Mouse (Mus musculus): ENCODE measurements around the gene Sppl3. TPM values are rescaled to one million over a fixed set of nuclear protein-coding genes. Genes with fewer than 3 reads are reported as not detected.

Sppl3 gene
- total and polyA plus RNA-seq, 3 experiments = 14.3 to 29.2 (median 14.9) TPM

- peaks cover 0 to 32% of the 10 kb centered on the region in 2 experiments for H3K36me3 ChIP-seq (replicated peaks in 1 of 2; ENCODE audit: control insufficient read depth in 1 of 2, insufficient read depth in 1 of 2, low read length in 1 of 2)
- H3K27ac ChIP-seq (ENCODE audit: insufficient read depth, low read depth) = no peak overlapping the region
These were observed 43.0 kb downstream of the Sppl3 start for GRCm38 (mm10) chr5:115053791-115054396.

DNA sequence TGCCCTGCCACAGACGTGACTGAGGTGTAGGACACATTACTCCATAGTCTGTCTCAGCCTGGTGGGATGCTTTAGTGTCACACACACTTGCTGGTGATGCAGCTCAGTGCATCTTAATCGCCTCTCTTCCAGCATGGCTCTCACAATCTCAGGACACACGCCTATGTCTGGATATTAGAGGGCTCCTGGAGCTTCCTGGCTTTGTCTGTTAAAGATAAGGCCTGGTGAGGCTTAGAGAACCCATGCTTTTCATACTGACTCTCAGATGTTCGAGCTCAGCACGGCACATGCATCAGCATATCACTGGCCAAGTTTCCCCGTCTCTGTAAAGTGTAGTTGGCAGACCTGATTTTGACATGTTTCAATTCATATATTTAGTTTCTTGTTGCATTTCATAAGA lies 44.5 kb downstream of the Sppl3 start:
- Histone ChIP-seq H3K36me3 (replicated peaks in 1 of 2; ENCODE audit: control insufficient read depth in 1 of 2, insufficient read depth in 1 of 2, low read length in 1 of 2) (peaks cover 0 to 32% of the 10 kb centered on the region in 2 experiments), H3K27ac (ENCODE audit: insufficient read depth, low read depth) (no peak overlapping the region), H3K9me3 (replicated peaks; ENCODE audit: low read length) (no peaks in the 10 kb centered on the region), H3K4me3 (replicated peaks in 1 of 3; ENCODE audit: low read depth in 2 of 3, low read length in 2 of 3, poor library complexity in 1 of 3) (no peak overlapping the region), H3K27me3 (replicated peaks) (no peaks in the 10 kb centered on the region), H3K4me1 (ENCODE audit: control insufficient read depth in 1 of 2, insufficient read depth in 2 of 2) (peaks cover 4 to 43% of the 10 kb centered on the region in 2 experiments; a peak in 2 of 4 replicates), H3K9ac (ENCODE audit: insufficient read depth, low read depth) (no peak overlapping the region), H3K79me2 (replicated peaks; ENCODE audit: control insufficient read depth, extremely low read depth, insufficient read depth, poor library complexity, severe bottlenecking) (peaks cover 10% of the 10 kb centered on the region), H3K4me2 (ENCODE audit: insufficient read depth, low read depth, poor library complexity, severe bottlenecking) (no peak overlapping the region)
- dilution Hi-C loops (cut with MboI; ENCODE audit: extremely low pct_ligation_motif_present, extremely low pct_unique_long_range_greater_than_20kb, low sequenced_read_pairs) (no loop called here), in situ Hi-C loops (cut with MboI; ENCODE audit: low pct_ligation_motif_present, low pct_unique_long_range_greater_than_20kb, low sequenced_read_pairs) (no loop called here)
- TF ChIP-seq JUN (IDR thresholded peaks at IDR 0.05; ENCODE audit: insufficient read depth, low read depth, low read length) = no peak
- no peak for TF ChIP-seq KAT2A (IDR thresholded peaks at IDR 0.05; ENCODE audit: insufficient replicate concordance, low read length)
- TF ChIP-seq TCF12 (IDR thresholded peaks at IDR 0.05; ENCODE audit: low read depth, low read length) = no peak
- TF ChIP-seq MXI1 (IDR thresholded peaks at IDR 0.05; ENCODE audit: low read depth, low read length) = no peak
- TF ChIP-seq SIN3A (IDR thresholded peaks at IDR 0.05; ENCODE audit: low read length) = no peak
- no peak for TF ChIP-seq SMC3 (IDR thresholded peaks at IDR 0.05; ENCODE audit: low read depth, low read length)
- no peak for DNase-seq (ENCODE audit: extremely low read depth)

More at GRCm38 (mm10) chr5:115053791-115054396, 43.0 kb downstream of the Sppl3 start:
- dilution Hi-C loops (cut with MboI; ENCODE audit: extremely low pct_ligation_motif_present, extremely low pct_unique_long_range_greater_than_20kb, low sequenced_read_pairs) (no loop called here), in situ Hi-C loops (cut with MboI; ENCODE audit: low pct_ligation_motif_present, low pct_unique_long_range_greater_than_20kb, low sequenced_read_pairs) (no loop called here)
- Histone ChIP-seq H3K79me2 (replicated peaks; ENCODE audit: control insufficient read depth, extremely low read depth, insufficient read depth, poor library complexity, severe bottlenecking) (peaks cover 20% of the 10 kb centered on the region), H3K4me1 (ENCODE audit: control insufficient read depth in 1 of 2, insufficient read depth in 2 of 2) (peaks cover 3 to 30% of the 10 kb centered on the region in 2 experiments; a peak in 2 of 4 replicates), H3K27me3 (replicated peaks) (no peaks in the 10 kb centered on the region), H3K9ac (ENCODE audit: insufficient read depth, low read depth) (no peak overlapping the region), H3K4me2 (ENCODE audit: insufficient read depth, low read depth, poor library complexity, severe bottlenecking) (no peak overlapping the region), H3K9me3 (replicated peaks; ENCODE audit: low read length) (no peaks in the 10 kb centered on the region), H3K4me3 (replicated peaks in 1 of 3; ENCODE audit: low read depth in 2 of 3, low read length in 2 of 3, poor library complexity in 1 of 3) (no peak overlapping the region)
- no peak for DNase-seq (ENCODE audit: extremely low read depth)
- TF ChIP-seq PAX5 (IDR thresholded peaks at IDR 0.05; ENCODE audit: low read length) (no peak), NELFE (IDR thresholded peaks at IDR 0.05; ENCODE audit: low read depth, low read length) (no peak), SIN3A (IDR thresholded peaks at IDR 0.05; ENCODE audit: low read length) (no peak), TBP (conservative IDR thresholded peaks at IDR 0.05; ENCODE audit: low read depth, low read length) (no peak), MEF2A (IDR thresholded peaks at IDR 0.05; ENCODE audit: borderline replicate concordance, low read depth, low read length) (no peak), CHD1 (IDR thresholded peaks at IDR 0.05; ENCODE audit: low read depth, low read length) (no peak), ZC3H11A (IDR thresholded peaks at IDR 0.05; ENCODE audit: low read depth, low read length) (no peak), ELF1 (IDR thresholded peaks at IDR 0.05; ENCODE audit: low read depth, low read length) (no peak)

Measured in CH12.LX (cell line).